Mouse (Mus musculus): Measurements from ENCODE around the gene 7420426K07Rik.

7420426K07Rik gene

DNA sequence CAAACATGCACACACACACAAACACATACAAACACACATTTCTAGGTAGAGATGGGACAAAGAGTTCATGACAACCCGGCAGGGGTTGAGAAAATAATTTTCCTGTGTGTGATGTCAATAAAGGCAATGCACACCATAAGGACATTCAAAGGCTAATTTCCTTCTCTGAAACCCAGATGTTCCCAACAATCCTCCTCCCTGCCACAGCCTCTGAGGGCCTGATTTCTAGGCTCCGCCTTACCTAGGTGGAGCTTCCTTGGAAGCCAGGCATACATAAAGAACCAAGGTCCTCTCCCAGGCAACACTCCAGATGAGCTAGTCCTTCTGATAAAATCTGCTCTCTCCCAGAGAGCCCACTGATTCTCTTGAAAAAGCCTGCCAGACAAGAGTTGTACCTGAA, at the start of gene 7420426K07Rik:
7420426K07Rik (plus strand) TSS at position 301 of the 400 bp plus-strand sequence.
- DNase-seq (ENCODE audit: low read depth): no peak

DNA sequence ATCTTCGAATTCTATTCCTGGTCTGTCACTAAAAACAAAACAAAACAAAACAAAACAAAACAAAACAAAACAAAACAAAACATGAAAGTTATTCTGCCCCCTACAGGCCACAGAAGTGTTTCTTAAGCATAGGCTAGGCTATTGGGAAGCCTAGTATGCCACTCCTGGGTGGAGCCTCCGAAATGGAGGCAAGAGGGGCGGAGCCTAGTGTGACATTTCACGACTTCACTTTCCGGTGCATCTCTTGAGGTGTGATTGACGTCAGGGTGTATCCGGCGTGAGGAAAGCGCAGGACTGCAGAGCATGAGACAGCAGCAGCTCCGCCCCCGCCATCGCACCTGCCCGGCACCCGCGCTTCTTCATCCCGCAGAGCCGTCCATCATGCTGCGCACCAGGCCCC, 46.7 kb upstream of the 7420426K07Rik start, which contains the start of gene Prr23a2:
Prr23a2 (plus strand) TSS at position 285 of the 400 bp plus-strand sequence.
- no peak for DNase-seq (ENCODE audit: low read depth)

DNA sequence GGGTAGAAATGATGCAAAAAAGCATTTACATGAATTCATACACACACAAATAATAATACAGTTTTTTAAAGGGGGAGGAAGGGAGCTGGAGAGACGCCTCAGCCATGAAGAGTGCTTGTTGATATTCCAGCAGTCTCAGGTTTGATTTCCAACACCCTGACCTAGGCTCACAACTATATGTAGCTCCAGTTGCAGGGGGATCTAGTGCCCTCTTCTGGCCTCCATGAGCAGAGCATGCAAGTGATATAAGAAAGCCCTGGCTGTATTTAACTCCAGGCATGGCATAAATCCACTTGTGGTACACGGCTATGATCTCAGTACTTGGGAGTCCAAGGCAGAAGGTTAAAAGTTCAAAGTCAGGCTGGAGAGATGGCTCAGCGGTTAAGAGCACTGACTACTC, 39.5 kb upstream of the 7420426K07Rik start:
- peak; percentile 29 for DNase-seq (ENCODE audit: low read depth)

DNA sequence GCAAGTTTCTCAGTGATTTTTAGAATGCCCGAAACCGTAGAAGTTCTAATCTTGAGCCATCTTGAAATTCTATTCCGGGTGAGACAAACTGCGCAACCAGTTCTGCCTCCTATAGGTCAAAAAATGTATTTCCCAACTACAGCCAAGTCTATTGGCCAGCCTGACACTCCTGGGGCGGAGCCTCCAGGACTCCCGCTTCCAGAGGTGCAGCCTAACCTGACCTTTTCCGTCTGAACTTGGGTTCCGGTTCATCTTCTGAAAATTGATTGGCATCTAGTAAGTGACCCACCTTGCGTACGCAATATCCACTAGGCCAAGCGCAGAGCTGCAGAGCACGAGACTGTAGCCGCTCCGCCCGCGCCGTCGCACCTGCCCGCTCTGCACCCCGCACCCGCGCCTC, 38.3 kb upstream of the 7420426K07Rik start, which contains the start of gene Prr23a3:
Prr23a3 (plus strand) TSS at position 197 of the 400 bp plus-strand sequence.
- DNase-seq (ENCODE audit: low read depth): no peak

DNA sequence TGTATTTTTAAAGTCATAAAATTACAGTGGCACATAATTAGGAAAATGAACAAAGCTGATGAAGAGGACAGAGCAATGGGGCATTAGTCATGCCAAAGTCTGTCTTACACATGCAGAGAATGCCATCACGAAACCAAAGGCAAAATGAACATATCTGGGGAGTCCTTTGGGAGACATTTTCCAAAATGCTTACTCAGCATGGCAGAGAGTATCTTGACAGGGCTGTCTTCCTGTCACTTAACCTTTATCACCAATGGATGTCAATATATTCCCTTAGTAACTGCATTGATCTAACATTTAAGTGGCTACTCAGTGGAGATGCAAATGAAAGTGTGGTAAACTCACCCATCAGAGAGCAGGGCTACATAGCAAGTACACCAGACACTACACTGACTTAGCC, 1.4 kb upstream of the 7420426K07Rik start:
- no peak for DNase-seq (ENCODE audit: low read depth)

DNA sequence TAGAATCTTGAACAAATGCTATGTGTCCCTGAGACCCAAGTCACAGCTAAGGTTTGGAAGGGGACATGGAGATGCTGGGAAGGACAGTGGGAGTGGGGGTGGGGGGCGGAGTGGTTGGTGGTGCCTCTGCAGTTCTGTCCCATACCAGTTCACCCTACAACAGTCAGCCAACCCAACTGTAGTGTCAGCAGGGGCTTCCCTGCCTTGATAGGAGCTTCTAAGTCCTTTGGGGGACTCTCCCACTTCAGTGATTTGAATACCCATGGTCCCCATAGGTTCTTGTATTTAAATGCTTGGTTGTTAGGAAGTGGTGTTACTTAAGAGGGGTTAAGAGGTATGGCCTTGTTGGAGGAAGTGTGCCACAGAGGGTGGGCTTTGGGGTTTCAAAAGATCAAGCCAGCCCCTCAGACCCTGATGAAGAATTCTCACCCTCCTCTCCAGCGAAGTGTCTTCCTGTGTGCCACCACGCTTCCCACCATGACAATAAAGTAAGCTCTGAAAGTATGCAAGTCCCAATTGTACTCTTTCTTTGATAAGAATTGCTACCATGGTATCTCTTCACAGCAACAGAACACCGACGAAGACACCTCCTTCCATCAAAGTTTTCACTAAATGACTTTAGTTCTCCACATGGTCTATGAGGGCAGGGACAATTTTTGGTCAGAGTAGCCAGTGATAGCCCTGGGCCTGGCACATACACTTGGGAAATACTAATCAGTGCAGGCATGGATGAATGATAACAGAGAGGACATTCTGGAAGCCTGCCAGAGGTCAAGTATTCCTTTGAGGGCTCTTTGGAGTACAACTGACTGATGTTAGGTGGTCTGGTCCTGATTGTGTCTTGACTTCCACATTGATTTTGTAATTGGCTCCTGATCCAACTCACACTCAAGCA, 18.0 kb downstream of the 7420426K07Rik start:
- no peak for DNase-seq (ENCODE audit: low read depth)

DNA sequence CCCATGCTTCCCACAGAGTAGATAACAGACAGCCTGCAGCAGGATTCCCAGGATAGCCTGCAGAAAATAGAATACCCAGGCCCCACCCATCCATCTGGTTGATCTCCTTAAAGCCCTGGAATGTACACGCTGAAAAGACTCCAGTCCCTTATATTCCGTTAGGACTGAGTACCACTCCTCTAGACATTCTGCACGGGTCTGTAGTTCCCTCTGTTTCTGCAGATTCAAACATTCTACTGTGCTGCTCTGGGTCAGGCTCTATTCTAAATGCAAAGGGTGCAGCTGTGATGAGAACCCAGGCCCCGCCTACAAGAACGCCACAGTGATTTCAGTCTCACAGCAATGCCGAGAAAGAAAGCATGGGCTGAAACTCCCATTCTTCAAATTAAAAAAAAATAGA, 20.2 kb downstream of the 7420426K07Rik start:
- DNase-seq (ENCODE audit: low read depth): no peak

DNA sequence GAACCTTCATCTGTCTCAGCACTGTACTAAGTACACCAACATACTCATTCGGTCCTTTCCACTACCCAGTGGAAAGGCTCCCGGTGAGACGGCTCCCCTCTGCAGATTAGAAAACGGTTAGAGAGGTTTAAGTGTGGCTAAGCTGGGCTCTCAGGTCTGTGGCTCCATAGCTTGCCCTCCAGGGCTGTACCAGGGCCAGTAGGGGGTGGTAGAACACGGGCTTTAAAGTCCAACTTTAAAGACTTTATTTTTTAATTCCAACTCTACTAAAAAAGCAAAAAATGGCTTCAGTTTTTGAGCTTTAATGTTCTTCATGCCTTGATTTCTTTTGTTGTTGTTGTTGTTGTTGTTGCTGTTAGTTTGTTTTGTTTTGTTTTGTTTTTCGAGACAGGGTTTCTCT, 21.3 kb downstream of the 7420426K07Rik start:
- DNase-seq (ENCODE audit: low read depth): no peak

DNA sequence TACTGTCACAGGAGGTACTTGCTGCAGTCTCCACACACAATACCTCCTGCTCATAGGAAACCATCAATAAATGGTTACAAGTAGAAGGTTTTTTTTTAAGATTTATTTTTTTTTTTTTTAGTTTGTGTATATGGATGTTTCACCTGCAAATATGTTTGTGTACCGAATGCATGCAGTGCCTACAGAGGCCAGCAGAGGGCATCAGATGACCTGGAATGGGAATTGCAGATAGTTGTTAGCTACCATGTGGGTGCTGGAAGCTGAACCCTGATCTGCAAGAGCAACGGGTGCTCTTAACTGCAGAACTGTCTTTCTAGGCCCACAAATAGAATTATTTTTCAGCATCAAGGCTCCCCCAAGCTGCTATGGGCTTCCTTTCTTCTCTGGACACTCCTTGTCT, 26.6 kb downstream of the 7420426K07Rik start:
- no peak for DNase-seq (ENCODE audit: low read depth)

DNA sequence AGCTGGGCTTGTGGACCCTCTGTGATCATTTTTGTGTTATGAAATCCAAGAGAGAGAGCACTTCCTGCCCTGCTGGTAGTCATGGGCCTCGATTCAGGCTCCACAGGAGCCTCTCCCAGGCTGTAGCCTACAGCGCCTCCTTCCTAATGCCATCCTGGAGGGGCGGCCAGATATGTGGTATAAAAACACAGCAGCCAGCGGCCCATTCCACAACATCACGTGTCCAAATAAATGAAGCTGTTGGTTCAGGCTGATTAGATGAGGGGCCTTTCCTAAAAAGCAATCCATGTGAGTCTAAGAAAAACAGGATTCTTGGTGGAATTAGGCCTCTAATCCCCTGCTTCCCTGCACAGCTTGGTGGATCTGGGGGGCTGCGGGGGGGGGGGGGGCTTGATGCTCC, 30.0 kb downstream of the 7420426K07Rik start:
- no peak for DNase-seq (ENCODE audit: low read depth)

DNA sequence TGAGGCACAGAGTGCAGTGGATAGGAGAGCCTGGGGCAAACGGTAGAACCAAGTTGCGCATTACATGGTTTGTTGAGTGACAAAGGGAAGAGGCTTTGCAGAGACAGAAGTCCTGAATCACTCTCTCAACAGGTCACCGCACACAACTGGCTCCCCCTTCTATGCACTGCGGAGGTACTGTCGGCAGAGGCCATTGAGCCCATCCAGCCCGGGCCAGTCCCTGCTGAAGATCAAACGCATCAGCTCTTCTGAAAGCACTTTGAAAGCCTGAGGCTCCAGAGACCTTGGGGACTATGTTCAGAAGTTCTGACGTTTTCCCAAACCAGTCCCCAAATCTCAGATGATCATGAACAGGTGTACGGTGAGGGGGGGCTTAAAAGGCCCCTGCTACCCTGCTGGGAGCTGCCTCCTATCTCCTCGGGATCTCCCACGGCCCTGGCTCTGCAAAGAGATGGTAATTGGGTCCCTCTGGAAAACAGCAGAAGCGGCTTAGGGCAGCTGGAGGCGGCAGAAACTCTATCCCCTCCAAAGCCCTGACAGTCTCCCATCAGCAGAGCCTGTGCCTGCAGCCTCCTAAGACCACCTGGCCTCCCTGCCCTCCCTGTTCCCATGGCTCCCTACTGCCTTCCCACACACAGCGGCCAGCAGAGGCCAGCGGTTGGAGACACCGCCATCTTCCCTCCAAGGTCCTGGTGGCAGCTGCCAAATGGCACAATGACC, 32.4 kb downstream of the 7420426K07Rik start:
- DNase-seq (ENCODE audit: low read depth): no peak

DNA sequence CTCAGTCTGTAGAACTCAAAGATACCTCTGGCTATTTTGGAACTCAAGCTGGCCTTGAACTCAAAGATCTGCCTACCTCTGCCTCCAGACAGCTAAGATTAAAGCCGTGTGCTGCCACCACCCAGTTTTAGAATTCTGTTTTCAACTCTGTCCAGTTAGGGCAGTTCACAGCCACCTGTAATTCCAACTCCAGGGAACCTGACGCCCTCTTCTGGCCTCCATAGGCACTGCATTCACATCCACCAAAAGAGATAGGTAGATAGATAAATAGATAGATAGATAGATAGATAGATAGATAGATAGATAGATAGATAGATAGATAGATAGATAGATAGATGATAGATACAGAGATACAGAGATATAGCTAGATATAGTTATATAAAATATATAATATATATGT, 36.4 kb downstream of the 7420426K07Rik start:
- DNase-seq (ENCODE audit: low read depth): peak; percentile 19

DNA sequence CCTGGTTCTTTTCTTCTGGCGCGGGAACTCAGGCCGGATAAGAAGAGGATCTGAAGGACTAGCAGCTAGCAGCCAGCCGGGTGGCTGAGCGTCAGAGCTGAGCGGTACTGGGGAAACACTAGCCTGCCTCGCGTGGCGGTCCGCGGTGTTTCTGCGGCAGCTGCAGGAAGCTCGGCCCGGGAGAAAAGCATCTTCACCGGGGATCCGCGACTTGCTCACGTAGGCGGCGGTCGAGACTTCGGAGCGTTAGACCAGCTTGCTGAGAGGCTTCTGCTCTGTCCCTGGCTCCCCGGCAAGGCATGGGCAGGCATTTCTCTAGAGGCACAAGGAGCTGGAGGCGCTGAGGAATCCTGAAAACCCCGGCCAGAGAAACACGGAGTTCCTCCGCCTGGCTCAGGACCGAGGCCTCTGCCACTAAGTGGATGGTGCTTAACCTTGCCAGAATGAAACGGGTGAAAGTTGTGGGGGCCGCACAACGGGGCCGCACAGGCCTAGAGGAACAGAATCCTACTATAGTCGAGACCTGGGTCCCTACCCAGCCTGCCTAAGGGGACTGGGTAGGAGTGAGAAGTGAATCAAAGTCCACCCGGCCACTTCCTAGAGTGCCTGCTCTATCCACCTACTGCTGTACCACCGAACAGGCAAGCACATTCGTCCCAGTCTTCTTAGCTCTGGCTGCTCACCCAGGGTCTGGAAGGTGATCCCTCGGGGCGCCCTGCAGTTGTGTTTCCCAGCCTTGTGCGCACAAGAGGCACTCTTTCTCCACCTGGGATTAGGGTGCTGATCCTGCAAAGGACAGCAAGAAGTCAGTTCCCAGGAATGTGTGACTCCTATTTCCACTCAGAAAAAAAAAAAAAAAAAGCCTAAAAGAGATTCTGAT, 49.5 kb downstream of the 7420426K07Rik start:
- DNase-seq (ENCODE audit: low read depth): no peak

DNA sequence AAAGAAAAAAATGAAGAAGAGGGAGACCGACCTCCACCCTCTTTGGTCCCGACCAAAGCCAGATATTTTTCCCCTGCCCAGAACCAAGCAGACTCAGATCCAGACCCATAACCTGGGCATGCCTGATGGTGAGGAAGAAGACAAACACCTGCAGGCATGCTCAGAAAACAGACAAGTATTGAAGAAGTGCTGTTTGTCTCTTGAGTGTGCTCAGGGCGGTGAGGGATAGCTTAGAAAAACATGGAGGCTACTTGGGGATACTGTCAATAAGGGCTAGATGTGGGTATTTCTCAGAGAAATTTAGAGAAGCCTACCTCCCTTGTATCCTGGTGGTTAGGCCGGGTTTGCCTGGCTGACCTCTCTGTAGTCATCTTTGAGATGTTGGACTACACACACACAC, 50.4 kb downstream of the 7420426K07Rik start:
- DNase-seq (ENCODE audit: low read depth): no peak

DNA sequence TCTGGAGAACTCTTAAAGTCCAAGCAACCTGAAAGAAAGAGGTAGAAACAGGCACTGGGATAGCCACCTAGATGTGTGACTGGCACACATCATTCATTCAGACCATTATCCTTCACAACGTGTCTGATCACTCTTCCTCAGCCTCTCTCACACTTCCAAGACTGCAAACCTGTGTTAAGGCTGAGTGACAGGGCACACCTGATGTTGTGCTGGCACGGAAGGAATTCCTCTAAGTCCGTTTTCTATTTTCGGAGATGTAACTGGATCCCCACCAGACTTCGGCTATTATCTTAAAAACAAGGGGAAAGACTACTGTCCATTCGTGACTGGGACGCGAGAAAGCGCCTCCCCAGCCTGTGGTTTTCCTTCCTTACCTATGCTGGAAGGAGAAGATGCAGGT, 50.9 kb downstream of the 7420426K07Rik start:
- no peak for DNase-seq (ENCODE audit: low read depth)
